Mouse (Mus musculus): ENCODE measurements around the gene Dagla.

The Dagla gene

DNA sequence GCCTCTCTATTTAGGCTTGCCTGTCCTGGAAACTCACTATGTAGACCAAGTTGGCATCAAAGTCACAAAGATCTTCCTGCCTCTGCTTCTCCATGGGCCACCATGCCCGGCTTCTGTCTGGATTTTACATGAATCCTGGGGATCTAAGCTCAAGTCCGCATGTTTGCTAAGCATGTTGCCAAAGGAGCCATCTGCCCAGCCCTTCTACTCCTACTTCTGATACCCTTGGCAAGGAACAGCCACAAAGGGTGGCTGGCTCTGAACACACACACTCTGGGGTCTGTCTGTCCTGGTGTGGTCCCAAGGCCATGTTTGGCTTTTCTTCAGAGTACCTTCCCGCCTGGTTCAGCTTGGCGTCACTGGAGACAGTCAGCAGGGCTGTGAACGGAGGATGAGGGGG, 2.7 kb upstream of the Dagla start:
- DNase-seq, result no peak

DNA sequence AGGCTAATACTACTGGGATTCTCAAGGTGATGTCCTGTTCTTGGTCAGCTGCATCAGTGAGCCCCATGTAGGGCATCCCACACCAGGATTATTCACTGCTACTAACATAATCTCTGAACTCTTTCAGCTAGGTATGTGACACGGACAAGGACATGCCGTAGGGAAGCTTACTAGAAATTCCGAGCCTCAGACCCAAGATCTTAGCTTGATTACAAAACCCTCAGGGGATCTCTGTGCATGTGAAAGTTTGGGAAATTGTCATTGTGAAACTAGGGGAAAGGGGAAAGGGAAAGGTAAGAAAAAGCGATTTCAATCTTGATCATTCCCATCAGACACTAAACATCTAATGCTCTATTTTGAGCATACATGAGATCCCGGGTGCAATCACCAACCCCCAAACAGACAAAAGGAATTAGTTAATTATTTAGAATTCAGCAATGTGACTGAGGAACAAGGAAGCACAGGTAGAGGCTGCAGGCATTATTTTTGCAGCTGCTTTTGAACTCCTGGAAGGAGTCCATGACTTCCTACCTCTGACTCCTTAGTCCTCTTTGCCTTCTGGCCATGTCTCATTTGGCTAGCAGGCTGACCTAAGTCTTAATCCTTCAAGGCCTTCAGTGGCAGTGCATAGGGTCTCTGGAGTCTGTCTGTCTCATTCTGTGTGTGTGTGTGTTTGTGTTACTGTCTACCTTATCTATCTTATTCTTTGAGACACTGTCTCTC, 2.0 kb upstream of the Dagla start:
- no peak for DNase-seq

DNA sequence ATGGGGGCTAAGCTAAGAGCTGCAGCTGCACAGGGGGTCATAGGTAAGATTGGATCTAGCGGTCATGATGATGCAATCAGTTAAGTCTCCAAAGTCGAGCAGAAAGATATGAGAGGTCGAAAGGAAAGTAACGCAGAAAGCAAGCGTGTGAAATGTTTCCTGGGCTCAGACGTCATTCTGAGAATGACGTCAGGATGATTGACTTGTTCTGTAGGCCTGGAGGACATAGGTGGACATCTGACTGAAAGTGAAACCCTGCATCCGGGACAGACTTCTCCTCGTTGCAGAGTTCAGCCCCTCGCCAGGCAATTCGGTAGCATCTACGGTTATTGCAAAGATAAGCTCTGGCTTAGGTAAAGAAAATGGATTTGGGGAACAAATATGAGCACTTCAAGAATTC, 963 bp upstream of the Dagla start:
- no peak for DNase-seq

DNA sequence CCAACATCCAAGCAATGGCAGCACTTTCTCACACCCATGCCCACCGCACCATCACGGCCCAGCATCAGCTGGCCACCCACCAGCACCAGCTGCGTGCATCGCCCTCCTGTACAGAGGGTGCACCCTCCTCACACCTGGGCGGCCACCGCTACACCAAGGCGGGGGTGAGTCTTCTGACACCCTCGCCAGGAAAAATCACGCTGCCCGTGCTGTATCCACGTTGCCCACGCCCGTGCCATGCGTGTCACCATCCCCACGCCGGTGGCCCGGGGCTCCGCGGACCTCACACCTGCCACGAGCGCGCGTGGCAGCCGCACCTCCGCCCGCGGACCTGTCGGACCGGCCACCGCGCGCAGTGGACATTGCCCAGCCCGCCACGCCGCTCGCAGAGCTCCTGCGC, 282 bp downstream of the Dagla start:
- no peak for DNase-seq

DNA sequence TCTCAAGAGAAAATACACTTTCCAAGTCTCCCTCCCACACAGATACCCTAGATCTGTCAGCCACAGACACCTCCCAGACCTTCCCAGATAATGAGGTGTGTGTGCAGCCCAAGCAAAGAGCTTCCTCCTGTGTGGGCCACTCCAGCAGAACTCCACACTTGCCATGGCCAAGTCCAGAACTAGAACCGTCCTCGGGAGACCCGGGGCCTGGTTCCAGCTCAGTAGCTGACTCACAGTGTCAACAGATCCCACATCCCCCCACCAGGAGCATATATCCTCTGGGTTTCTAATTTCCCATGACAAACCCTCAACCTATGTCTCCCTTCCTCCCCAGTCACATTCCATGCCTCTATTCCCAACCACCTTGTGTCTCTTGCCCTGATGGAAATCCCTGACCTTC, 1.8 kb downstream of the Dagla start:
- no peak for DNase-seq

DNA sequence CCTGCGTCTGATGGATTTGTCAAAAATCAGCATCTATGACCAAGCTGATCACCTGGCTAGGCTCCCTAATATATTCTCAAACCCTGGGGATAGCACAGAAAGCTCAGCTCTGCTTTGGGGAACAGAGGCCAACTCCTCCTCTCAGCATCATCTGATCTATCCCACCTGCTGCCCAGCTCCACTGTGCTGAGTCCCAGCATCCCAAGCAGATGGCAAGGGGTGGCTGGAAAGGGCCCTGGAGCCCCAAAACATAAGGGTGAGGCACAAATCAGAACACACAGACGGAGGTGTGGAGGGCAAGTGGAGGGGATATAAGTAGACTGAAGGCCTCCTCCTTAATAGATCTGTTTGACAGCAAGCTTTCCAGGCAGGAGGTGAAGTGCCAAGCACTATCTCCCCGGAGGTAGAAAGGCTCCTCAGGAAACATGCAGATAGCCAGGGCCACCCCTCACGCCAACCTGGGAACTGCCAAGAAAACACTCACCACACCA, 2.8 kb downstream of the Dagla start:
- DNase-seq, result no peak

DNA sequence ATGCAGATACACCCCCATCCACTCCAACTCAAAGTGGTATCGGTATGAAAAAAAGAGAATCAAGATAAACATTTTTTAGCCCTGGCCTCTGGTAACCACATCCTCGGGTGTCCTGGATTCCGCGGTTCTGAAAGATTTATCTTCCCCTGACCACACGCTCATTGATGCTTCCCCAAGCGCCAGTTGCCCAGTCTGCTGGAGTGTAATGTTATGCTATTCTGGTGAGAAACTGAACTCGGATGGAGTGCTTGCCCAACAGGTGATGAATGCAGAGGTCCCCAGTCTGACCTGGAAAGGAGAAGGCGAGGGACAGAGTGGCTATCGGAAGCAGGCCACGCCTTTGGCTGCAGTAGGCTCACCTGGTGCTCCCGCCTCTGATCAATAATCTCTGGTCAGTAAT, 3.4 kb downstream of the Dagla start:
- DNase-seq, result no peak

DNA sequence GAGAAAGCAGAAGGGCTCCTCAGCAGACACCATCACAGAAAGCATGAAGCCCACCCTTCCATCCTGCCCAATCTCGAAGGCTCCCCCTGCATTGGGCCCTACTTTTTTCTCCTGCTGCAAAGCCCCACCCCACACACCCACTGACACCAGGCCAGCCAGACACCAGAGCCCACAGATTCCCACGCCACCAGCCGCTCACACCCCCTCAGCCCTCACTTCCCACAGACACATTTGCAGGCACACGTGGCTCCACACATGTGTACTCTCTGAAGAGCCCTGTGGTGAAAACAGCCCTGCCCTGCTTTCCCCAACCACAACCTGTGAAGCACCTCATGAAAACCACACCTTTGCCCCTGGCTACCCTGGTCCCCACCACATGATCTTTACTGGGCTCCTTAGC, 3.9 kb downstream of the Dagla start:
- no peak for DNase-seq

DNA sequence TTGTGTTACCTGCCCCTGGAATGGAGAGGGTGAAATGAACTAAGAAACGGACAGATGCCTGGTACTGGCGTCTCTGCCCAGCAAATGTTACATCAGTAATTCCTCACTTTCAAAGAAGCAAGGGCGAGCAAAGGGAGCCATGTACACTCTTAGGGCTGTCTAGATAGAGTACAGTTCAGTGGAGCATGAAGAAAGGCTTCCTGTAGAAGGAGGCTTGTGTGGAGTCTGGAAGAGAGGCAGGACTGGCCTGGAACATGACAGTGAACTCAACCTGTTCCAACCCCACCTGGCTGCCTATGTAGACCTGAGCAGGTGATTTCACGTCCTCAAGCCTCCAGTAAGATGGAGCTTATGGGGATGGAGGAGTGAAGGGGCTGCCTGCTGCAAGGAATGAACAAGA, 6.4 kb downstream of the Dagla start:
- DNase-seq, result no peak

DNA sequence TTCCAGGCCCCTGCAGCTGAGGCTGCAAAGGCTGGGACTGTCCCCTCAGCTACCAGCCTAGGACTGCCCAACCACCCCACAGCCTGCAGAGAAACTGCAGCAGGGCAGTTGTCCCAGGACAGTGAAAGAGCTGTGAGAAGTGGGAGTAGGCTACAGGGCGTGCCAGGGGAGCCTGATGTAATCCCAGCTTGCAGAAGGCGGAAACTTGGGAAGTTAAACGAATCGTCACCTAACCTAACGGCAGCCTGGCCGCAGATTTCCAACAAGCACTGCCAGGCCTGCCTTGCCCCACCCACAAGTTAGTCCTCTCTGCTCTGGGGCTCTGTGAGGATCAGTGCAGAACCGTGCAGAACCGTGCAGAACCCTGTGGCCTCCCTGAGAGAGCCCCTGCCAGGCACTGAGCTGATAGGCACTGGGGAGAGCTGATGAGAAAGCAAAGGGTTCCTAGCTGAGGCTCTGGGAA, 7.6 kb downstream of the Dagla start:
- no peak for DNase-seq

DNA sequence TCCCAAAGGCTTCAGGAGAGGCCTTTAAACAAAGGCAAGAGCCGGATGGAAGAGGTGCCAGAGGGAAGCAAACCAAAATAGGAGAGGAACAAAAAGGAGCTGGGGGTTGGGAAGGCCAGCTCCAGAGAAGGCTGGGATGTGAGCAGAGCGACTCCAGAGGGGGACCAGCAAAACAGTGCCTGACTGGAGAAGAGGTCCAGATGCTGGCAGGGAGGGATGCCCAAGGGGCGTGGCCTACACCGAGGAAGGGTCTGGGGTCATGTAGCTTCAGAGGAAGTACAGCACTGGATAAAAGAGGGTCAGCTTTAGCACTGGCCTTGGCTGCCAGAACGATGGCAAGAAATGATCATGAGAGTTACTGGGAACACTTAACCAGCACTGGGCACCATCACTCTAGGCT, 8.4 kb downstream of the Dagla start:
- no peak for DNase-seq

DNA sequence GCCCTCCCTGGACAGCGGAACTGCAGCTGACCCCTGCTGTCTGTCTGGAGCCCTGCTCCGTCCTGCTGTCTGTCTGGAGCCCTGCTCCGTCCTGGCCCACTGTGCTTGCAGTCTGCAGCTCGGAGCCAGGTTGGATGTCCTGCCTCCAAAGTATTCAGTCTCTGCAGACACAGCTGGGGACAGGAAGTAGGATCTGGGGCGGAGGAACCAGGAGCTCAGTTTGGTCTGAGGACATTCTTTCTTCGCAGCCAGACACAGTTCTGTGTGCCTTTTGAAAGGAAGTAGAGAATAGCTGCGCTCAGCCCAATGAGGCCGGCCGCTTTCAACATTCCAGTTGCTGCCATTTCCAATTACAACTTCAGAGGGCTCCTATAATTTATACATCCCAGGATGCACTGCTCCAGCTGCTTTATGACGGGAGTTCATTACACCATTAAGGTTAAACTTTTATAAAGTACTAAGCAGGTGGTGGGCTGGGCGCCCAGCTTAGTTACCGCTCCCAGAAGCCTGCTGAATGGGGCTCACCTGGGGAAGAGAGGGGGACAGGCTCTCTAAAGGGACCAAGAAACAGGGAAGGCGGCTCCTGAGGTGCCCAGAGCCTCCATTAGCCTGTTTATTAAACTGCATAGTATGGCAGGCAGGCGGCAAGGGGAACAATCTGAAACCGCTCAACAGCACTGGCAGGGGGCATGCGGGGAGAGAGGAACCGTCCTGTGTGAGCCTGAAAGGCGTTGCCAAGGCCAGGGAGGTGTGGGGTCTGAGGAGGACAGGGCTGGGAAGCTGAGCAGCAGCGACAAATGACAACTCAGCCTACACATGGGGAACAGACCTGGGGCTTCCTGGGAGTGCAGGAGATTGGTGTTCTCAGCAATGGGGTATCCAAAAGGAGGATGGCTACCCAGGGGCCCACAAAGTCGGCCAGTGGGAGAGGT, 9.8 kb downstream of the Dagla start:
- no peak for DNase-seq

DNA sequence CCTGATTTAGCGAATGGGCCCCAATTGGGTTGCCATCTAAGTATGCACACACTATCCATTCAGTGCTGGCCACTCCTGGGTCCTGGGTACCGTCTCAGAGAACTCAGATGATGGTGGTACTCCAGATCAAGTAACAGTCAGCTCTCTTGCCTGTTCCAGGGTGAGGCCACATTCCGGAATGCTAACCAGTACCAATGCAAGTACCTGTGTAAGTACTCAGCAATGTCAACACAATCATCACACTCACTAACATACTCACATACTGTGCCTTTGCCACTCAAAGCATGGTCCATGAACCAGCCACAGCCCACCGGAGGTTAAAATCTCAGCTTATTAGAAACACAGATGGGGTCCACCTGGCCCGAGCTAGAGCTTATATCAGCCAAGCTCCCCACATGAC, 10.7 kb downstream of the Dagla start:
- DNase-seq, result no peak

DNA sequence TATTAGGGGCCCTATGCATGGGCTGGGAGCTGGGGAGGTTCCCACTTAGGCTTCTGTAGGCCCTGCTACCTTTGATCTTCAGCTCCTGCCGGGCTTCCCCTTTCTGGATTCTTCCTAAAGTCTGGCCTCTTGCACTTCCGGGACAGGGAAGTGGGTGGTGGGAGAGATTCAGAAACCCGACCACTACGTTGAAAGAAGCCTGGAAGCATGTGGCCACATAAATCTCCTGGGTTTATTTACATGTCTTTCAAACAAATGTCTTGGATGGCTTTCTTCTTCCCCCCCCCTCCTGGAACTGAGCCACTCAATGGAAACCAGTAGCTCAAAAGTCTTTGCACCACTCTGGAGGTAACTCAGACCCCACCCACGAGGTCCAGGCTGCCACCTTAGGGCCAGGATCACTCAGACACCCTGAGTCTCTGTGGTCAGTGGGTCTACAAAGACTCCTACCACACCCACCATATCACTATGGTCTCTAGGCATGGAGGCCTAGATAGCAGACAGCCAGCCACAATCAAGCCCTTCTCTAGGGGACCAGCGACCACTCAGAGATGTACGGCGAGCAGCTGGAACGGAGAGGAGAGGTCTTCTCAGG, 12.7 kb downstream of the Dagla start:
- no peak for DNase-seq

DNA sequence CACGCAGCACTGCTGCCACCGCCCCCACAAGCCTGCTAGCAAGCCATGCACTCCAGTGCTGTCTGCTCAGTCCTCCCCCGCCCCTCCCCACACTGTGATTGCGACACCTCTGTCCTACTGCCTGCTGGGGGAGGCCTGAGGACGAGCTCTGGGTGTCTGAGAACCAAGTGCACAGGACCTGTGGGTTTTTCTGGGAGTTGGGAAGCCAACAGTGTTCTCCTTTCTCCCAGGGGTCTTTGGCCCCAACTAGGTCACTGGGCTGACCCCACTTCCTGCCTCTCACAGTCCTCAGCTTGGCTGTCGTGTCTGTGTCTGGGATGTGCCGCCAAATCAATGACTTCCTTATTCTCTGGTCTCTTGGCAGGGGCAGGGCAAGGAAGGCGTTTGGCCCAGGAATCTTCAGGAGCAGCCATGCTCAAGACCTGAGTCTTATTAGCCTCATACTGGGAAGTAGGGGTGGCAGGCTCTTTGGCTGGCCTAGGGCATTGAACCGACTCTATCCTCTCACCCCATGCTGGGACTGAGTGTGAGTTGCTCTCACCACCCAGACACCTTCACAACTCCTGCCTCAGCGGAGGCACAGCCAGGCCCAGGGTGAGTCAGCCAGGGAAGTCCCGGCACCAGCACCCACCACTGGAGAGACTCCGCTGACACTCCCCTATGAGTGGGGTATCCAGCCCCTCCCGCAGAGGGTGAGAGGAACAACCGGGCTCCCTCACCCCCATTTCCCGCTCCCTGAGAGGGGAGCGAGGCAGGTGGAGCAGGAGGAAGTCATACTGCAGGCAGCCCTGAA, 14.3 kb downstream of the Dagla start:
- no peak for DNase-seq

DNA sequence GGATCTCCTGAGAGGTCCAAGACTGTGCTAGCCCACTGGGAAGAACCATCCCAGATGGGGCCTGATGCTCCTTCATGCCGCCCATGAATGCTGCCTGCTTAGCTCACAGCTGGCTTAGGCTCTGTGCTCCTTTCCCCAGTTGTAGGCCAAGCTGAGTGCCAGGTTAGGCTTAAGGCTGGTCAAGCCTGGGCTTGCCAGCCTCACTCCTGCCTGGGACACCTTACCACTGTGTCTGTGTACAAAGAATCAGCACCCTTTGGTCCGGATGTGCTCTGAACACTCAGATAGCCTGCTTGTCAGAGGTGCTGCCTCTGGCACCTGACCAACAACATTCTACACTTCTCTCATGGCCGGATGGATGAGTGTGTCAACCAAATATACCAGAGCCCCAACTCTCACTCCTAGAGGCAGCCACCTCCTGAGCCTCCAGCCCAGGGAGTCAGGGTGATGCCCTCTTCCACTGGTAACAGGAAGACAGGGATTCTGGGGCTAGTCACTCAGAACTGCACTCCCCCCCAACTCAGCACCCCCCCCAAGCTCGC, 15.0 kb downstream of the Dagla start:
- no peak for DNase-seq

DNA sequence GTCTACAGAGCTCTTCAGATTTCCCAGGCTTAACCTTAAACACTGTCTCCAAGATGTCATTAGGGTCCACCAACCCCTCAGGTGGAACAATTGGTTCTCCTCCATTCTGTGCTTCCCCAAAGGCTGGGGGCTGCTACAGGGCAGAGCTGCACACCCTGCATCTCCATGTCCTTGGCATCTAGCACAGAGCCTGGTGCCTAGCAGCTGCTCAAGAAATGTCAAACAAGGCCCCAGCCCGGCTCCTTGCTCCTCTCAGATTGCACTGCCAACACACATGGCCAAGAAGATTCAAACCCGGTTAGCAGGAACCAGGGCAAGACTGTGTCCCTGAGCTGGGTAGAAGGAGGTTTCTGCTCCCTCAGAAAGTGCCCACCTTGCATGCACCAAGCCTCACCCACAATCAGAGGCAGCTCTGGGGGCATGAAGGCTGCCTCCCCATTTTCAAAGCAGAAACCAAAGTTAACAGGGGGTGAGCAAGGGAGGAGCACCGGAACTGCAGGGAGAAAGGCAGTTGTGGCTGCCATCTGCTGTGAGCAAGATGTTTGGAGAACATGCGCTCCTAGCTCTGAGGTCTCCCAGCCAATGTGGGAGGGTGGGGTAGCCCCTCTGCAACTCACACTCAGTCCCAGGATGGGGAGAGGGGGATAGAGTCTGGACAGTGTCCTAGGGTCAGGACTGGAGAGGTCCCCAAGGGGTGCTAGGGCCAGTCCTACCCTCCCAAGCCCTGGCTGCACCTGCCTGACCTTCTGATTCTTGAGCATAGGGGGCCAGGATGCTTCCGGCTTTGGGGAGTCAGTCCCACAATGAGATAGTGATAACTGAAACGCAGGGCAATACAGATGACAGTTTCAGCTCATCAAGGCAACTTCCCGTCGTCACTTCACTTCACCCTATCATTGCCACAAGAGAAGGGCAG, 16.3 kb downstream of the Dagla start:
- DNase-seq, result no peak

DNA sequence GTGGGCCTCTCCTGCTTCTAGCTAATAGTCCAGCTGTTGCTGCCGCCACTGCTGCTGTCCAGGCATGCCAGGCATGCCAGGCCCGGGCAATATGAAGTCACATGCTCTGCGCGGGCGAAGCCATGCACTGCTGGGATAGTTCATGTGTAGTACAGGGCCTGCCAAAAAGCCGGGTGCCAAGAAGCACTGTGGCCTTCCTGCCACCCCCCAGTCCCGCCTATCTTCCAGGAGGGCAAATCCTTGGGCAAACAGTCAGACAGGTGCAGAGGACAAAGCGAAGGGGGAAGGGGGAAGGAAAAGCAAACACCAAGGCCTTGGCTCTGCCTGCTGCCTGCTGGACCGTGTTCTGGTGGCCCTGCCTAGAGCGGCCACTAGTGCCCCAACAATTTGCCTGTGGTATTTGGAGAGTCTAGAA, 18.2 kb downstream of the Dagla start:
- no peak for DNase-seq

DNA sequence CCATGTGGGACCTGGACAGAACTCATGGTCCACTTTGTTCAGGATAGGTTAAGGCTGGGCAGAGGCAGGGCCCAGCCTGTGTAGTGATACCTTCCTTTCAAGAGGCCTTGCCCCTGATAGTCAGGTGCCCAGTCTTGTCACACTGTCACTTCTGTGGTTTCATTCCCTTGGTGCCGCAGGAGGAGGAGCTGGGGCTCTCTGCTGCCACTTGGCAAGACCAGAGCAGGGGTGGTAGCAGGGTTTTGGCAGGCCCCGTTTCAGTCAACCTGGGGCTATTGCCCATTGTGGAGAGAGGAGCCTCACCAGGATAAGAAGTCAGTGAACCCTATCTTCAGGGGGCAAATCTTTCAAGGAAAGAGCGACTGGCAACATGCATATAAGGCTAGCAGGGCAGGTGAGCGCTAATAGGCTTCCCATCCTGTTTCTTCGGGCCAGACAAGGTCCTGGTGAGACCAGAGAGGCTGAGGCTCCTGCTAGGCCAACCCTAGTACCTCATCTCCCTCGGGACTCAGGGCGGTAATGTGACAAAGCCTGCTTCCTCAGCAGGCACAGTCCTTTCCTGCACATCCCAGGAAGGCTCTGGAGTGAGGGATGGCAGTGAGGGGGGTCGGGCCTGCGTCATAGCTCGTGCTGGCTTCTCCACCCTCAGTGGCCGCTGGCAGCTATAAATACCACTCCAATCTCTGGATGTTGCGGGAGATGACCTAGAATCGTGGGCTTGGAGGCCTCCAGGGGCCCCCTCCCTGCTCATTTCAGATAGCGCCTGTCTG, 23.7 kb downstream of the Dagla start:
- DNase-seq, result no peak

DNA sequence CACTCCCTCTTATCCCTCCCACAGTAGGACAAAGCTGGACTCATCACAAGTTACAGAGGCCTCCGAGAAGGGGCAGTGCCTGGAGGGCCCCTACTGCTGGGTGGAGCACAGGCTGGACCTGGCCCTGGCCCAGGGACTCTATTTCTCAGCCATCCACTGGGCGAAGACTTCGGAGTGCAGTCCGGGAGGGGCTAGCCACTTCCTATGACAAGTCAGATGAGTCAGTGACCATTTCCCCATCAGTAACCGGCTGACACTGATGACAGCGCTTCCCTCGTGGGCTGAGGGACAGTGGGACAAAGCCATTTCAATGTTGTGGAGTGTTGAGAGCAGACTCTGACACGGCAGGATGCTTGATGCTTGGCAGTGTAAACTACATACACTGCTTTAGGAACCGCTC, 25.0 kb downstream of the Dagla start:
- no peak for DNase-seq
